Comparison of ENCODE assay signal across 29 mouse cellular contexts in genomic region chr9:55386117-55386516, GRCm38 (mm10). TPM values are rescaled to one million over a fixed set of nuclear protein-coding genes. Genes with fewer than 3 reads are reported as not detected.
A peak's percentile ranks its signal among the peaks of the same experiment; 100 is the strongest.
DNase-seq lines count a peak whose midpoint lies in the region; ATAC-seq and TF ChIP-seq lines count a peak whose summit lies in the region.
"Had no signal": no experiment of that assay in that cellular context is flagged by ENCODE, and none has a peak within 500 bp of the region (broad histone marks: within the 10 kb centered on the region; RNA-seq: fewer than 3 reads in every experiment).

No protein-coding gene starts in this region.

- H3K27me3 ChIP-seq in cerebellum, adult 2 months (ENCODE audit: control insufficient read depth, insufficient read depth, low read length), result no peaks in the 10 kb centered on the region
- no peaks in the 10 kb centered on the region for H3K27me3 ChIP-seq in hindbrain, embryonic 16.5 days (replicated peaks; ENCODE audit: control insufficient read depth, insufficient read depth, low read length)
- H3K27me3 ChIP-seq in kidney, embryonic 16.5 days (ENCODE audit: insufficient read depth, low read length), result 0 out of 2 replicates have a peak, but pooled peaks cover 4% of the 10 kb centered on the region
- H3K27me3 ChIP-seq in lung, postnatal 0 days (replicated peaks; ENCODE audit: insufficient read depth, low read length), result no peaks in the 10 kb centered on the region
- H3K27me3 ChIP-seq: embryonic facial prominence, embryonic 13.5 days; forebrain, embryonic 12.5 days; forebrain, embryonic 15.5 days; heart, embryonic 12.5 days; hindbrain, embryonic 13.5 days; Patski had no signal

- H3K36me3 ChIP-seq in hindbrain, embryonic 16.5 days (ENCODE audit: control insufficient read depth, insufficient read depth, low read length), result no peaks in the 10 kb centered on the region
- no peaks in the 10 kb centered on the region for H3K36me3 ChIP-seq in kidney, embryonic 16.5 days (ENCODE audit: insufficient read depth, low read length)
- H3K36me3 ChIP-seq in lung, postnatal 0 days (ENCODE audit: insufficient read depth, low read length), result no peaks in the 10 kb centered on the region
- H3K36me3 ChIP-seq: embryonic facial prominence, embryonic 10.5 days; embryonic facial prominence, embryonic 13.5 days; forebrain, embryonic 12.5 days; forebrain, embryonic 15.5 days; heart, embryonic 12.5 days; heart, embryonic 15.5 days; hindbrain, embryonic 10.5 days; hindbrain, embryonic 13.5 days had no signal

- no peak overlapping the region for H3K9ac ChIP-seq in hindbrain, embryonic 16.5 days (ENCODE audit: low read depth, low read length)
- H3K9ac ChIP-seq in kidney, embryonic 16.5 days (replicated peaks; ENCODE audit: low read length), result no peak overlapping the region
- no peak overlapping the region for H3K9ac ChIP-seq in lung, postnatal 0 days (replicated peaks; ENCODE audit: low read depth)
- H3K9ac ChIP-seq: embryonic facial prominence, embryonic 13.5 days; forebrain, embryonic 12.5 days; forebrain, embryonic 15.5 days; heart, embryonic 12.5 days; heart, embryonic 15.5 days; hindbrain, embryonic 13.5 days had no signal

- no peak overlapping the region for H3K4me2 ChIP-seq in hindbrain, embryonic 16.5 days (ENCODE audit: low read length)
- H3K4me2 ChIP-seq in kidney, embryonic 16.5 days (replicated peaks; ENCODE audit: low read depth, low read length), result no peak overlapping the region
- no peak overlapping the region for H3K4me2 ChIP-seq in lung, postnatal 0 days (replicated peaks; ENCODE audit: low read depth, low read length)
- H3K4me2 ChIP-seq: embryonic facial prominence, embryonic 13.5 days; forebrain, embryonic 12.5 days; forebrain, embryonic 15.5 days; heart, embryonic 12.5 days; heart, embryonic 15.5 days; hindbrain, embryonic 13.5 days had no signal

- H3K27ac ChIP-seq in cerebellum, adult 2 months (ENCODE audit: insufficient read depth, low read length), result peak overlapping the region; percentile 50
- H3K27ac ChIP-seq in hindbrain, embryonic 16.5 days (ENCODE audit: low read depth, low read length), result no peak overlapping the region
- no peak overlapping the region for H3K27ac ChIP-seq in kidney, embryonic 16.5 days (ENCODE audit: low read length)
- H3K27ac ChIP-seq in lung, postnatal 0 days (ENCODE audit: low read length), result no peak overlapping the region
- H3K27ac ChIP-seq: embryonic facial prominence, embryonic 10.5 days; embryonic facial prominence, embryonic 13.5 days; forebrain, embryonic 12.5 days; forebrain, embryonic 15.5 days; heart, embryonic 15.5 days; hindbrain, embryonic 10.5 days; hindbrain, embryonic 13.5 days; hindbrain, postnatal 0 days had no signal

- no peak for TF ChIP-seq POLR2A in cerebellum, adult 2 months (IDR thresholded peaks at IDR 0.05; ENCODE audit: borderline replicate concordance, insufficient read depth, low read length)

- no peaks in the 10 kb centered on the region for H3K9me3 ChIP-seq in hindbrain, embryonic 16.5 days (ENCODE audit: control insufficient read depth, low read length)
- H3K9me3 ChIP-seq in kidney, embryonic 16.5 days (ENCODE audit: low read length), result no peaks in the 10 kb centered on the region
- no peaks in the 10 kb centered on the region for H3K9me3 ChIP-seq in lung, postnatal 0 days (ENCODE audit: low read length)
- H3K9me3 ChIP-seq: embryonic facial prominence, embryonic 10.5 days; embryonic facial prominence, embryonic 13.5 days; forebrain, embryonic 12.5 days; forebrain, embryonic 15.5 days; heart, embryonic 12.5 days; heart, embryonic 15.5 days; hindbrain, embryonic 10.5 days; hindbrain, embryonic 13.5 days had no signal

- ATAC-seq in cerebellum, adult (ENCODE audit: insufficient number of reproducible peaks, low FRiP score, low TSS enrichment), result 0 out of 2 replicates have a peak, but pooled peaks have one; percentile 32
- no peak for ATAC-seq in hindbrain, embryonic 16.5 days
- no peak for ATAC-seq in kidney, embryonic 16.5 days (ENCODE audit: low FRiP score, low TSS enrichment)
- no peak for ATAC-seq in lung, postnatal 0 days
- ATAC-seq: forebrain, embryonic 15.5 days; hindbrain, postnatal 0 days; inflammation-experienced regulatory T-cells, adult 6 months; intestine, embryonic 16.5 days; Patski had no signal

- WGBS in cerebellum, adult 2 months, result 27% methylated on average over 4 of the region's 4 CpGs
- 92% methylated on average over 4 of the region's 4 CpGs for WGBS in hindbrain, embryonic 16.5 days
- WGBS in kidney, embryonic 16.5 days, result 91% methylated on average over 4 of the region's 4 CpGs
- 87% methylated on average over 4 of the region's 4 CpGs for WGBS in lung, postnatal 0 days

- TF ChIP-seq CTCF in cerebellum, adult 2 months (IDR thresholded peaks at IDR 0.05; ENCODE audit: borderline replicate concordance, insufficient read depth, low read depth, low read length), result no peak
- TF ChIP-seq CTCF in lung, postnatal 0 days (IDR thresholded peaks at IDR 0.05), result no peak

- peaks cover 54% of the 10 kb centered on the region for H3K4me1 ChIP-seq in cerebellum, adult 2 months (ENCODE audit: control insufficient read depth, insufficient read depth, low read length)
- H3K4me1 ChIP-seq in hindbrain, embryonic 16.5 days (ENCODE audit: control insufficient read depth, insufficient read depth, low read depth, low read length), result no peaks in the 10 kb centered on the region
- H3K4me1 ChIP-seq in kidney, embryonic 16.5 days (ENCODE audit: insufficient read depth, low read length), result no peaks in the 10 kb centered on the region
- H3K4me1 ChIP-seq in lung, postnatal 0 days (ENCODE audit: insufficient read depth, low read depth, low read length), result no peaks in the 10 kb centered on the region
- H3K4me1 ChIP-seq: embryonic facial prominence, embryonic 10.5 days; embryonic facial prominence, embryonic 13.5 days; forebrain, embryonic 12.5 days; forebrain, embryonic 15.5 days; heart, embryonic 12.5 days; heart, embryonic 15.5 days; hindbrain, embryonic 10.5 days; hindbrain, embryonic 13.5 days had no signal

- no peak for DNase-seq in cerebellum, adult 11 months
- DNase-seq in cerebellum, adult 2 months, result peak in 1 of 2 experiments; percentile 71
- DNase-seq in cerebellum, postnatal 4 days (ENCODE audit: low spot score in 2 of 2), result no peak
- DNase-seq in cerebellum, postnatal 14 days, result peak; percentile 47 to 58
- no peak for DNase-seq in lung, postnatal 0 days (ENCODE audit: low spot score)
- DNase-seq: adrenal gland, postnatal 10 days; adrenal gland, postnatal 36 days; embryo, embryonic 11 days; gastrocnemius, postnatal 25 days; heart, adult 18-20 months; heart, postnatal 10 days; heart, postnatal 36 days; kidney, adult 18-20 months had no signal

- TF ChIP-seq EP300 in lung, postnatal 0 days (IDR thresholded peaks at IDR 0.05), result no peak

- no peak overlapping the region for H3K4me3 ChIP-seq in cerebellum, adult 2 months (replicated peaks; ENCODE audit: insufficient read depth, low read depth, low read length)
- no peak overlapping the region for H3K4me3 ChIP-seq in hindbrain, embryonic 16.5 days (ENCODE audit: low read length)
- H3K4me3 ChIP-seq in kidney, embryonic 16.5 days (ENCODE audit: low read length), result no peak overlapping the region
- H3K4me3 ChIP-seq in lung, postnatal 0 days (ENCODE audit: low read depth, low read length), result no peak overlapping the region
- H3K4me3 ChIP-seq: embryonic facial prominence, embryonic 10.5 days; embryonic facial prominence, embryonic 13.5 days; erythroblast, embryonic 14.5 days; forebrain, embryonic 12.5 days; forebrain, embryonic 15.5 days; heart, embryonic 12.5 days; heart, embryonic 15.5 days; hindbrain, embryonic 10.5 days; hindbrain, embryonic 13.5 days had no signal

RNA-seq across cellular contexts. Expression of gene Tmem266, which starts 59.4 kb away (rescaled TPM):
- polyA plus RNA-seq in cerebellum, adult 2 months (2012; rRNA removed), result 47.5 and 56.1 TPM in 2 replicates
- 6.0 and 6.5 TPM in 2 replicates for polyA plus RNA-seq in hindbrain, embryonic 16.5 days (2015; fragmentation: Nextera tagmentation; extraction: Ambion mirVana)
- 0.32 and 0.47 TPM in 2 replicates for polyA plus RNA-seq in kidney, embryonic 16.5 days (2015; fragmentation: Nextera tagmentation; extraction: Ambion mirVana)
- polyA plus RNA-seq in lung, postnatal 0 days (2015; fragmentation: Nextera tagmentation; extraction: Ambion mirVana), result 0.05 and 0.07 TPM in 2 replicates
- polyA plus RNA-seq: erythroblast, embryonic 14.5 days; inflammation-experienced regulatory T-cells, adult 6 months had no signal

RNA-seq across cellular contexts. Expression of gene Nrg4, which starts 59.5 kb away (rescaled TPM):
- polyA plus RNA-seq in cerebellum, adult 2 months (2012; rRNA removed), result 2.3 and 2.7 TPM in 2 replicates
- 1.6 and 1.7 TPM in 2 replicates for polyA plus RNA-seq in hindbrain, embryonic 16.5 days (2015; fragmentation: Nextera tagmentation; extraction: Ambion mirVana)
- 0.71 and 0.95 TPM in 2 replicates for polyA plus RNA-seq in kidney, embryonic 16.5 days (2015; fragmentation: Nextera tagmentation; extraction: Ambion mirVana)
- 1.2 and 1.4 TPM in 2 replicates for polyA plus RNA-seq in lung, postnatal 0 days (2015; fragmentation: Nextera tagmentation; extraction: Ambion mirVana)

Comparison
In these comparisons a context has a peak if more than half of its experiments do, and no peak if none do; other contexts are left out.
1. DNase-seq: peak in cerebellum, postnatal 14 days (2 of 2); none in cerebellum, adult 11 months (single experiment), cerebellum, postnatal 4 days (0 of 2) and lung, postnatal 0 days (single experiment).